Mouse (Mus musculus): Measurements from ENCODE around the gene Tspan12.

Tspan12 gene

GRCm38 (mm10) chr6:21828437-21828836, 23.9 kb downstream of the Tspan12 start:
- in situ Hi-C loops (cut with MboI): no loop called here

- in situ Hi-C loops (cut with MboI): no loop called here
Measured at GRCm38 (mm10) chr6:21828001-21828400, 24.3 kb downstream of the Tspan12 start.

- in situ Hi-C loops (cut with MboI): no loop called here
Measured at GRCm38 (mm10) chr6:21823694-21824093, 28.6 kb downstream of the Tspan12 start.

- in situ Hi-C loops (cut with MboI): no loop called here
Measured at GRCm38 (mm10) chr6:21823281-21823680, 29.0 kb downstream of the Tspan12 start.

GRCm38 (mm10) chr6:21822721-21823134, 29.6 kb downstream of the Tspan12 start:
- in situ Hi-C loops (cut with MboI): no loop called here

- in situ Hi-C loops (cut with MboI): no loop called here
Measured at GRCm38 (mm10) chr6:21818107-21818807, 34.1 kb downstream of the Tspan12 start.

- in situ Hi-C loops (cut with MboI): no loop called here
Measured at GRCm38 (mm10) chr6:21806005-21806404, 46.3 kb downstream of the Tspan12 start.

- in situ Hi-C loops (cut with MboI): no loop called here
Measured at GRCm38 (mm10) chr6:21805013-21805570, 47.2 kb downstream of the Tspan12 start.

- in situ Hi-C loops (cut with MboI): no loop called here
Measured at GRCm38 (mm10) chr6:21803483-21804340, 48.6 kb downstream of the Tspan12 start.

GRCm38 (mm10) chr6:21798581-21798980, 53.7 kb downstream of the Tspan12 start:
- in situ Hi-C loops (cut with MboI): loop anchor here (25.0 kb wide), 1 partner anchor 264 kb away; no protein-coding TSS in a partner anchor

- in situ Hi-C loops (cut with MboI): loop anchor here (25.0 kb wide), 1 partner anchor 265 kb away; no protein-coding TSS in a partner anchor
Measured at GRCm38 (mm10) chr6:21797087-21797486, 55.2 kb downstream of the Tspan12 start.

GRCm38 (mm10) chr6:21796413-21796812, 55.9 kb downstream of the Tspan12 start:
- in situ Hi-C loops (cut with MboI): loop anchor here (25.0 kb wide), 1 partner anchor 266 kb away; no protein-coding TSS in a partner anchor

- in situ Hi-C loops (cut with MboI): loop anchor here (25.0 kb wide), 1 partner anchor 267 kb away; no protein-coding TSS in a partner anchor
Measured at GRCm38 (mm10) chr6:21795410-21795809, 56.9 kb downstream of the Tspan12 start.

GRCm38 (mm10) chr6:21795072-21795407, 57.3 kb downstream of the Tspan12 start:
- in situ Hi-C loops (cut with MboI): loop anchor here (25.0 kb wide), 1 partner anchor 267 kb away; no protein-coding TSS in a partner anchor

- in situ Hi-C loops (cut with MboI): loop anchor here (25.0 kb wide), 1 partner anchor 268 kb away; no protein-coding TSS in a partner anchor
Measured at GRCm38 (mm10) chr6:21794337-21795071, 57.8 kb downstream of the Tspan12 start.

- in situ Hi-C loops (cut with MboI): loop anchor here (25.0 kb wide), 1 partner anchor 271 kb away; no protein-coding TSS in a partner anchor
Measured at GRCm38 (mm10) chr6:21791307-21791706, 61.0 kb downstream of the Tspan12 start.

- in situ Hi-C loops (cut with MboI): loop anchor here (25.0 kb wide), 1 partner anchor 272 kb away; no protein-coding TSS in a partner anchor
Measured at GRCm38 (mm10) chr6:21790550-21791086, 61.7 kb downstream of the Tspan12 start.

GRCm38 (mm10) chr6:21790036-21790435, 62.3 kb downstream of the Tspan12 start:
- in situ Hi-C loops (cut with MboI): loop anchor here (25.0 kb wide), 1 partner anchor 272 kb away; no protein-coding TSS in a partner anchor

GRCm38 (mm10) chr6:21789582-21789981, 62.7 kb downstream of the Tspan12 start:
- in situ Hi-C loops (cut with MboI): loop anchor here (25.0 kb wide), 1 partner anchor 273 kb away; no protein-coding TSS in a partner anchor

GRCm38 (mm10) chr6:21787757-21788156, 64.6 kb downstream of the Tspan12 start:
- in situ Hi-C loops (cut with MboI): loop anchor here (25.0 kb wide), 1 partner anchor 275 kb away; no protein-coding TSS in a partner anchor

GRCm38 (mm10) chr6:21787274-21787673, 65.0 kb downstream of the Tspan12 start:
- in situ Hi-C loops (cut with MboI): loop anchor here (25.0 kb wide), 1 partner anchor 275 kb away; no protein-coding TSS in a partner anchor
